Mouse (Mus musculus): ENCODE results near the gene Dph5.

Dph5 gene

GRCm38 (mm10) chr3:115953088-115953487, 65.5 kb downstream of the Dph5 start:
- no peak for DNase-seq

GRCm38 (mm10) chr3:115957223-115957622, 69.6 kb downstream of the Dph5 start:
- DNase-seq: no peak

- peak; percentile 49 for DNase-seq
Measured at GRCm38 (mm10) chr3:115961311-115962027, 73.8 kb downstream of the Dph5 start.

- DNase-seq: peak; percentile 85
Measured at GRCm38 (mm10) chr3:115962028-115962415, 74.4 kb downstream of the Dph5 start.

GRCm38 (mm10) chr3:115963597-115963996, 76.0 kb downstream of the Dph5 start:
- no peak for DNase-seq

GRCm38 (mm10) chr3:115964071-115964470, 76.4 kb downstream of the Dph5 start:
- DNase-seq: no peak

GRCm38 (mm10) chr3:115968745-115969530, 81.3 kb downstream of the Dph5 start:
- no peak for DNase-seq

GRCm38 (mm10) chr3:115971045-115971785, 83.6 kb downstream of the Dph5 start:
- no peak for DNase-seq

- no peak for DNase-seq
Measured at GRCm38 (mm10) chr3:115971891-115972646, 84.4 kb downstream of the Dph5 start.

- no peak for DNase-seq
Measured at GRCm38 (mm10) chr3:115974228-115974627, 86.6 kb downstream of the Dph5 start.

- no peak for DNase-seq
Measured at GRCm38 (mm10) chr3:115974995-115975394, 87.4 kb downstream of the Dph5 start.

GRCm38 (mm10) chr3:115979000-115979399, 91.4 kb downstream of the Dph5 start:
- DNase-seq: peak; percentile 44

- no peak for DNase-seq
Measured at GRCm38 (mm10) chr3:115983217-115983616, 95.6 kb downstream of the Dph5 start.
